Mouse (Mus musculus): ENCODE data around the gene Bcl11b. TPM values are rescaled to one million over a fixed set of nuclear protein-coding genes. Genes with fewer than 3 reads are reported as not detected.

Bcl11b gene
- total and polyA plus RNA-seq, 3 experiments: not detected

DNA sequence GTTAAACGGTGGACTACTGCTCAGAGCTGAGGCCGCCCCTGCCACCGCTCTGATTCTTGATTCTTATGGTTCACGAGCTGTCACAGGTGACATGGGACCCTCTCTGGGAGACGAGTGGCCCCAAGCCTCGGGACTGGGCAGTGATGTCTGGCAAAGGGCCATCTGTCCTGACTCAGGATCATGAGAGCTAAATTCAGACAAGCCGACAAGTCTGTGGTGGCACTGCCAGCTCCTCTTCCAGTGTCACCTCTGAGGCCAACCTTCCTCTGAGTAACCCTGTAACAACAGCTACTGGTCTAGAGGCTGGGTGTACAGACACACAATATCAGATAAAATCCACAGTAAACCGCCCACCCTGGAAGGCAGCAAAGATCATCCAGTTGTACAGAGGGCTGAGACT is 20.2 kb downstream of the Bcl11b start:
- peaks cover 90% of the 10 kb centered on the region for H3K9me3 ChIP-seq (replicated peaks; ENCODE audit: low read length)
- dilution Hi-C loops (cut with MboI; ENCODE audit: extremely low pct_ligation_motif_present, extremely low pct_unique_long_range_greater_than_20kb, low sequenced_read_pairs): no loop called here
- H3K36me3 ChIP-seq (replicated peaks in 1 of 2; ENCODE audit: control insufficient read depth in 1 of 2, insufficient read depth in 1 of 2, low read length in 1 of 2): no peaks in the 10 kb centered on the region

DNA sequence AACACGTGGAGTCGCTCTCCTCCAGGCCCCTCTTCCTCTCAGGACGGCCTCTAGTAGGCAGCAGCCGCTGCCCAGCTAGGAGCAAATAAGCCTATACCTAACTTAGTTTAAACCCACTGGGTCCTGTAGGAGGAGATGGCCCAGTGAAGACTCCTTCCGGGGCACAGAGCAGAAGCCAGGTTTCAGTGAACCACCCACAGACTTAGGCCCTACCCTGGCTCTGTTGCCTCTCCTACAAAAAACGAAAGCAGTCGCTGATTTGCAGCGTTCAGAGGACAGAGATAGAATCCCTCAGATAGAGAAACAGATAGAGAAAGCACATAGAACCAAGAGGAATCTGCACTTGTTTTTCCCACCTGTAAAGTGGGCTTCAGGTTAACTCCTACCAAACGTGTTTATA is 21.1 kb downstream of the Bcl11b start:
- H3K9ac ChIP-seq (ENCODE audit: insufficient read depth, low read depth): no peak overlapping the region
- no peaks in the 10 kb centered on the region for H3K79me2 ChIP-seq (replicated peaks; ENCODE audit: control insufficient read depth, extremely low read depth, insufficient read depth, poor library complexity, severe bottlenecking)
- in situ Hi-C loops (cut with MboI; ENCODE audit: low pct_ligation_motif_present, low pct_unique_long_range_greater_than_20kb, low sequenced_read_pairs) (no loop called here), dilution Hi-C loops (cut with MboI; ENCODE audit: extremely low pct_ligation_motif_present, extremely low pct_unique_long_range_greater_than_20kb, low sequenced_read_pairs) (no loop called here)
- no peaks in the 10 kb centered on the region for H3K4me1 ChIP-seq (ENCODE audit: control insufficient read depth in 1 of 2, insufficient read depth in 2 of 2)
- no peaks in the 10 kb centered on the region for H3K27me3 ChIP-seq (replicated peaks)
- DNase-seq (ENCODE audit: extremely low read depth): no peak
- H3K27ac ChIP-seq (ENCODE audit: insufficient read depth, low read depth): no peak overlapping the region
- no peak overlapping the region for H3K4me3 ChIP-seq (replicated peaks in 1 of 3; ENCODE audit: low read depth in 2 of 3, low read length in 2 of 3, poor library complexity in 1 of 3)
- TF ChIP-seq EP300 (IDR thresholded peaks at IDR 0.05; ENCODE audit: low read length) (no peak), NRF1 (IDR thresholded peaks at IDR 0.05; ENCODE audit: low read depth, low read length) (no peak), MXI1 (IDR thresholded peaks at IDR 0.05; ENCODE audit: low read depth, low read length) (no peak), ZMIZ1 (IDR thresholded peaks at IDR 0.05; ENCODE audit: low read depth, low read length) (no peak), BHLHE40 (IDR thresholded peaks at IDR 0.05; ENCODE audit: low read depth, low read length) (no peak), ELF1 (IDR thresholded peaks at IDR 0.05; ENCODE audit: low read depth, low read length) (no peak), MEF2A (IDR thresholded peaks at IDR 0.05; ENCODE audit: borderline replicate concordance, low read depth, low read length) (no peak), USF2 (conservative IDR thresholded peaks at IDR 0.05; ENCODE audit: low read depth, low read length) (no peak), USF1 (IDR thresholded peaks at IDR 0.05; ENCODE audit: low read depth, low read length) (no peak), GABPA (IDR thresholded peaks at IDR 0.05; ENCODE audit: insufficient replicate concordance, low read depth, low read length) (no peak), SMC3 (IDR thresholded peaks at IDR 0.05; ENCODE audit: low read depth, low read length) (no peak), UBTF (IDR thresholded peaks at IDR 0.05; ENCODE audit: low read depth, low read length) (no peak), TCF12 (IDR thresholded peaks at IDR 0.05; ENCODE audit: low read depth, low read length) (no peak), ZNF384 (IDR thresholded peaks at IDR 0.05; ENCODE audit: low read depth, low read length) (no peak)
- no peaks in the 10 kb centered on the region for H3K36me3 ChIP-seq (replicated peaks in 1 of 2; ENCODE audit: control insufficient read depth in 1 of 2, insufficient read depth in 1 of 2, low read length in 1 of 2)
- peaks cover 92% of the 10 kb centered on the region for H3K9me3 ChIP-seq (replicated peaks; ENCODE audit: low read length)
- no peak overlapping the region for H3K4me2 ChIP-seq (ENCODE audit: insufficient read depth, low read depth, poor library complexity, severe bottlenecking)

More for the DNA sequence above, 20.2 kb downstream of the Bcl11b start:
- DNase-seq (ENCODE audit: extremely low read depth): no peak
- H3K27me3 ChIP-seq (replicated peaks): no peaks in the 10 kb centered on the region
- no peak for TF ChIP-seq CTCF (conservative IDR thresholded peaks at IDR 0.05 in 1 of 2, IDR thresholded peaks at IDR 0.05 in 1 of 2; ENCODE audit: low read depth in 2 of 2, low read length in 2 of 2)
- no peak for TF ChIP-seq POLR2AphosphoS2 (IDR thresholded peaks at IDR 0.05; ENCODE audit: low read depth, low read length)
- no peak for TF ChIP-seq USF1 (IDR thresholded peaks at IDR 0.05; ENCODE audit: low read depth, low read length)
- TF ChIP-seq GABPA (IDR thresholded peaks at IDR 0.05; ENCODE audit: insufficient replicate concordance, low read depth, low read length): no peak
- no peak for TF ChIP-seq KAT2A (IDR thresholded peaks at IDR 0.05; ENCODE audit: insufficient replicate concordance, low read length)
- TF ChIP-seq MXI1 (IDR thresholded peaks at IDR 0.05; ENCODE audit: low read depth, low read length): no peak
- no peak for TF ChIP-seq RCOR1 (conservative IDR thresholded peaks at IDR 0.05; ENCODE audit: low read depth, low read length)
- no peak for TF ChIP-seq ELF1 (IDR thresholded peaks at IDR 0.05; ENCODE audit: low read depth, low read length)
- no peak overlapping the region for H3K4me3 ChIP-seq (replicated peaks in 1 of 3; ENCODE audit: low read depth in 2 of 3, low read length in 2 of 3, poor library complexity in 1 of 3)
- no peak overlapping the region for H3K27ac ChIP-seq (ENCODE audit: insufficient read depth, low read depth)
- no peaks in the 10 kb centered on the region for H3K4me1 ChIP-seq (ENCODE audit: control insufficient read depth in 1 of 2, insufficient read depth in 2 of 2)
- in situ Hi-C loops (cut with MboI; ENCODE audit: low pct_ligation_motif_present, low pct_unique_long_range_greater_than_20kb, low sequenced_read_pairs): no loop called here
- no peaks in the 10 kb centered on the region for H3K79me2 ChIP-seq (replicated peaks; ENCODE audit: control insufficient read depth, extremely low read depth, insufficient read depth, poor library complexity, severe bottlenecking)
- no peak overlapping the region for H3K9ac ChIP-seq (ENCODE audit: insufficient read depth, low read depth)
- H3K4me2 ChIP-seq (ENCODE audit: insufficient read depth, low read depth, poor library complexity, severe bottlenecking): no peak overlapping the region
